Mouse (Mus musculus): ENCODE measurements around the gene P3h4.

The P3h4 gene

GRCm38 (mm10) chr11:100394353-100395074 lies 20.1 kb downstream of the P3h4 start:
- intact Hi-C loops (cut with DNase I) = no loop called here

GRCm38 (mm10) chr11:100393733-100394132 lies 20.9 kb downstream of the P3h4 start:
- intact Hi-C loops (cut with DNase I) = no loop called here

- intact Hi-C loops (cut with DNase I) = no loop called here
Observed at GRCm38 (mm10) chr11:100392958-100393357, 21.7 kb downstream of the P3h4 start.

GRCm38 (mm10) chr11:100391884-100392345 lies 22.7 kb downstream of the P3h4 start:
- intact Hi-C loops (cut with DNase I) = no loop called here

GRCm38 (mm10) chr11:100391081-100391883 lies 23.4 kb downstream of the P3h4 start:
- intact Hi-C loops (cut with DNase I) = no loop called here

GRCm38 (mm10) chr11:100389931-100390445 lies 24.6 kb downstream of the P3h4 start:
- intact Hi-C loops (cut with DNase I) = no loop called here

GRCm38 (mm10) chr11:100388588-100388987 lies 26.0 kb downstream of the P3h4 start:
- intact Hi-C loops (cut with DNase I) = no loop called here

GRCm38 (mm10) chr11:100387589-100388375 lies 26.9 kb downstream of the P3h4 start:
- intact Hi-C loops (cut with DNase I) = no loop called here

GRCm38 (mm10) chr11:100387111-100387510 lies 27.5 kb downstream of the P3h4 start:
- intact Hi-C loops (cut with DNase I) = no loop called here

- intact Hi-C loops (cut with DNase I) = no loop called here
Observed at GRCm38 (mm10) chr11:100386586-100386985, 28.1 kb downstream of the P3h4 start.

GRCm38 (mm10) chr11:100385016-100385415 lies 29.6 kb downstream of the P3h4 start:
- intact Hi-C loops (cut with DNase I) = no loop called here

GRCm38 (mm10) chr11:100382682-100383081 lies 32.0 kb downstream of the P3h4 start:
- intact Hi-C loops (cut with DNase I) = no loop called here

- intact Hi-C loops (cut with DNase I) = no loop called here
Observed at GRCm38 (mm10) chr11:100379311-100379710, 35.3 kb downstream of the P3h4 start.

- intact Hi-C loops (cut with DNase I) = no loop called here
Observed at GRCm38 (mm10) chr11:100378446-100378845, 36.2 kb downstream of the P3h4 start.

GRCm38 (mm10) chr11:100377989-100378388 lies 36.6 kb downstream of the P3h4 start:
- intact Hi-C loops (cut with DNase I) = no loop called here

- intact Hi-C loops (cut with DNase I) = no loop called here
Observed at GRCm38 (mm10) chr11:100376746-100377389, 37.8 kb downstream of the P3h4 start.

- intact Hi-C loops (cut with DNase I) = no loop called here
Observed at GRCm38 (mm10) chr11:100376005-100376404, 38.6 kb downstream of the P3h4 start.

- intact Hi-C loops (cut with DNase I) = no loop called here
Observed at GRCm38 (mm10) chr11:100375127-100375526, 39.5 kb downstream of the P3h4 start.

GRCm38 (mm10) chr11:100371981-100372558 lies 42.6 kb downstream of the P3h4 start:
- intact Hi-C loops (cut with DNase I) = no loop called here

GRCm38 (mm10) chr11:100369822-100370221 lies 44.8 kb downstream of the P3h4 start:
- intact Hi-C loops (cut with DNase I) = no loop called here

- intact Hi-C loops (cut with DNase I) = no loop called here
Observed at GRCm38 (mm10) chr11:100369145-100369544, 45.5 kb downstream of the P3h4 start.

Measured in adrenal gland (tissue).